Mouse (Mus musculus) embryo, embryonic 10.5 days (tissue): ENCODE results near the gene Gm8212.
"Not testable (repeated sequence)": the region's sequence is repeated elsewhere in the genome, so short reads cannot be mapped to it uniquely, and the experiment has no call there.

ENCODE experiments used
- DNase-seq: peaks from one replicate; pipeline ENCODE4 v3.0.0-alpha.2; 2015; ENCODE audit warnings: low spot score

Gene Gm8212

GRCm38 (mm10) chr14:44197361-44197760 lies at the start of gene Gm8212:
Gene Gm8212 (plus strand): TSS chr14:44197661.
- DNase-seq: not testable (repeated sequence)

DNA sequence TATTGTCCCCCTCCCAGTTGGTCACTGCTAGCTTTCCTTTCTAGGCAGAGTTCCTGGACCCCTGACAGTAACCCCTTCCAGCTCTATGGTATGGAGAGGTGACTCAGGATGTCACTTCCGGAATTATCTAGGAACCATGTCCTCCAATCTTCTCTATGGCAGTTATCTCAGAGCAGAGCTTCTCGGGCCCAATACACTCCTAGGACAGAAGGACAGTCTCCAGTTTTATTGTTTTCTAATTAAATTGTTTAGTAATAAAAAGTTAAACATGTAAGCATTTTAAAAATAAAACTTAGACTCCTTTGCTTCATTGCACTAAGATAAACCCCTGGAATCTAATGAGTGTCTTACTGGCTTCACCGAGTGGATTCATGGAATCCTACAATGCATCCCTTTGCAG lies 15.7 kb downstream of the Gm8212 start, which contains the start of gene 4930503E14Rik:
Gene 4930503E14Rik (minus strand): TSS at position 101 of the 400 bp plus-strand sequence.
- DNase-seq: not testable (repeated sequence)

DNA sequence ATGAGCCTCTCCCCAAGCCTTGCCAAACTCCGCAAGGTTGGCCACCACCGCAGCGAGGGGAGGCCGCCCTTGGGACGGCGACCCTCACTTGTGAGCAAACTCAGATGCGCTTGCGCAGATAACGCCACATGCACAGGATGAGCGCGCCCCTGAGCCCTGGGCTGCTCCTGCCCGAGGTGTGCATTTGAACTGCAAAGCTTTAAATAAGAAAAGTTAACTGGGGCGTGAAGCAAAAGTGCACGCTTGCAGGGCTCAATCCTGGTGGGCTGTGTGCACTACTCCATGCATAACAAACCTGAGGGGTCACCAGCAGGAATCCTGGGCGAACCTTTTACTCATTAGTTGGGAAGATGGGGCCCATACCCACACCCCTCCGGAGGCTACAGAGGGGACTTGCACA lies 50.6 kb downstream of the Gm8212 start:
- no peak for DNase-seq
